Mouse (Mus musculus): ENCODE measurements at regions not wholly inside any gene's neighbourhood (a gene's known extent, or its start where the extent isn't known, plus 50 kb on each side); places are given as distances from the start of the nearest gene placed in this dataset.

GRCm38 (mm10) chr7:125281371-125281770, 163.1 kb upstream of the Kdm8 start:
- DNase-seq, result no peak

DNA sequence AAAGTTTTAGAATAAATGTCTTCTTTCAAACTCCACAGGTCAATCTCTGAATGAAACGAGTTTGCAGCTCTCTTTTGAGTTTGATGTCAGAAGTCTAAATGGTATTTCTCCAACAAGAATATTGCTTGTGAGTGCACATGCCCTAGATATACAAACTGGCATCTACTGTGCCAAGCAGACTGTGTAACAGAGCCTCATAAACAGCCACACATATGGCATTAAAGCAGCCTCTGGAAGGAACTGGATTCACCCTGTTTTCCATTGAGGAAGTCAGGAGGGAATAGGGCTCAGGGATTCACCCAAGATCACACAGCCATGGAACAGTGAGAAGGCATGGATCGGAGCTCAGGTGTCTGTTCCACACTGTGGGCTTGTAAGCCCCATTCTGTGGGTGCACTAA, 149.2 kb upstream of the Kdm8 start:
- DNase-seq, result no peak

DNA sequence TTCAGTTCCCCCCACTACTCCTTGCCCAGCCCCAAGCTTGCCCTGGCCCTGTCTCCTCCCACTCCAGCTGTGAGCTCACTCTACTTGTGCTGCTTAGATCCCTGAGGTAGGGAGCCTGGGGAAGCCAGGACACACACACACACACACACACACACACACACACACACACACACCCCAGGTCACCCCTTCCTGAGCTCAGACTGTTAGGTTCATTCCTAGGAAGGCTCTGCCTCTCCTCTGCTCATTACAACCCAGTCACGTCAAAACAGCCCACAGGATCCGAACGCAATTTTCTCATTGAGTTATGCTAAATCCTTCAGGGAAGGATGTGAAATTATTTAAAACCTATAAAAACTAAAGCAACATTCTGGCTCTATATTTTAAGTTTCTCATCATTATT, 136.0 kb upstream of the Kdm8 start:
- DNase-seq, result no peak

DNA sequence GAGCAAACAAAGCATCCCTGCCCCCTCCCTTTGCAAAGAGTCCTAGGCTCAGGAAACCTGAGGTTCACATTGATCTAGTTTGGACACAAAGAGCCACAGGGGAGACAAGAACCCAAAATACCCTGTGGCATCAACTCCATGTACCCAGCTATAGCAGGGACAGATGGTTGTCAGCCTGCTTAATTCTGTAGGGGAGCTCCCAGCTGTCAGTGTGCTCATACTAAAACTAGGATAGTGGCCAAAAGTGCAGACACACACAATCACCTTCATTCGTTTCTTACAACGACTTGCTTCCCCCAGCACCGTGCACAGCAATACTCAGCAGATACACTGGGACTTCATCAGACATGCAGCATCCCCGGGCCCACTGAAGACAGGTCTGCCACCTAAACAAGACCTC, 133.5 kb upstream of the Kdm8 start:
- DNase-seq, result peak; percentile 32

GRCm38 (mm10) chr7:125313604-125314003, 130.9 kb upstream of the Kdm8 start:
- no peak for DNase-seq

- peak; percentile 3 for DNase-seq
Observed at GRCm38 (mm10) chr7:125334769-125335168, 109.7 kb upstream of the Kdm8 start.

DNA sequence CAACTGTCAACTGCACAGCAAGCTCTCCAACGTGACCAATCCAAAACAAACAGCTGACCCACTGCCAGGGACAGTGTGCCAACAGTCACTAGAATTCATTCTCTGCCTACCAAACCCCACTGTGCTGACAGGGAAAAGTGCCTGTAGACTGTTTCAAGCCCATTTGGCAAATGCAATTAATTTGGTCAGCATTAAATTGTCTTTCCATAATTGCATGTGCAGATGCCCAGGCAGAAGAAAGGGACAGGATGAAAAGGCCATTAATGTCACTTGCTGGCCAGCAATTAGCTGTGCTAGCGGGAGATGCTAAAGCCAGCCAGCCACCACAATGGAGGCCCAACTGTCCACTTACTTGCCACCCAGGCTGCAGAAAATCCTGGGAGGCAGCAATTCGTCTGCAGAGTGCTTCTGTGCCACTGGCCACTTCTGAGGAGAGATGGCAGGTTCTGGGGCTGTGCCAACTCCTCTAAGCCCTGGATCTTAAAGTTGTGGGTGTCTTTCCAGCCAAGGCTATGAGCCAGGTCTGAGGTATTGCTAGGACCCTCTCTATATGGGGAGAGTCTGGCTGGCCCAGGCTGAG, 108.8 kb upstream of the Kdm8 start:
- DNase-seq, result peak; percentile 61

DNA sequence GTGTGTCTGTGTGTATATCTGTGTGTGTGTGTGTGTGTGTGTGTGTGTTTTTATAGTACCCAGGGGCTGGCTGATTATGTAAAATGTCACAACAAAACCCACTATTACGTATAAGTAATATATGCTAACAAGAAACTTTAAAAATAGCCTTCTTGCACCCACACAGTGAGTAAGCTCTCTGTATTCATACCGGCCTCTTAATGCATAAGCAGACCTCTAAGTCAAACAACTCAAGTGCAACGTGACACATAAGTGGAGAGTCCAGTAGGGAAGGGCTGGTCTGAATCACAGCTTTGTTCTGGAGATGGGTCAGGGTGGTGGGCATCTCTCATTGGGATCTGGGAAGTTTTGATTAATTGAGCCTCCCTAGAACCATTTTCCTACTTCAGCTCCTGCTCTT, 107.7 kb upstream of the Kdm8 start:
- no peak for DNase-seq

DNA sequence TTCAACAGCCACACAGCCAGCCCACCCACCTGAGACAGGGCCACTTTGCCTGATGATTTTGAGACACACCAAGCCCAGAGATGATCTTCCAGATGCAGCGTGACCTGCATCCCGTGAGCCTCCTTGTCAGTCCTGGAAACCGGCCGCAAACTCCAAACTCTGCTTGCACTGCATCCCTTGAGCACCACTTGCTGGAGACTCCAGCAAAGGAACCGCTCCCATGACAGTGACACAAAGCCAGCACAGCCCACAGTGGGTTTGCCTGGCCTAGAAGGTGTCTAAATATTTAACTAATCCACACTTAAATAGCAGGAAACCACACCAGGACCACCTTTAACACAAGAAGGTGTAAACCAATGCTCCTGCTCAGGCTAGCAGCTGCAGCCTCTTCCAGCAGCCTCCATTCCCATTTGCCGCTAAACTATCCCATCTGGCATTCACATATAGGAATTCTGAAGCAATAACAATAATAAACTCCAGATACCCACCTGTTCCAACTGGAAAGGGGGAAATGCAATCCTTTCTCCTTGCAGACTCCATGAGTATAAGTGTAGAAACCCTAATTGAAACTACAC, 106.2 kb upstream of the Kdm8 start:
- DNase-seq, result no peak

- no peak for DNase-seq
Observed at GRCm38 (mm10) chr7:125340326-125340905, 104.1 kb upstream of the Kdm8 start.

DNA sequence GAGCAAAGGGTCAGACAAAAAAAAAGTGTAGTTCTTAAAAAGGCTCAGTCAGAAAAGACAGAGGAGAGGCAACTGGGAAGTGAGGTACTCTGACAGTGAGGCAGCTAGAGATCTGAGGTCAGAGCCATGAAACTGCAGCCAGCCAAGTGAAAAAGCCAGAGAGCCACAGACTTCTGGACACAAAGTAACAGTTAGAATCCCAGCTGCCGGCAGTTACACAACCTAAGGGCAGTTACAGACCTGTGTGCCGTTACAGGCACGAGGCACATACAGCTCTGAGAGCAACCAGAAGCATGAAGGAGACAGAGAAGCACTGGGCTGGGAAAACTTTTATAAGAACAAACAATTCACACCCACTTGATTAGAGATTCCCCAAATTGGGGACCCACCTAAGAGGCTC, 94.9 kb upstream of the Kdm8 start:
- DNase-seq, result no peak

- DNase-seq, result no peak
Observed at GRCm38 (mm10) chr7:125354211-125354610, 90.3 kb upstream of the Kdm8 start.

DNA sequence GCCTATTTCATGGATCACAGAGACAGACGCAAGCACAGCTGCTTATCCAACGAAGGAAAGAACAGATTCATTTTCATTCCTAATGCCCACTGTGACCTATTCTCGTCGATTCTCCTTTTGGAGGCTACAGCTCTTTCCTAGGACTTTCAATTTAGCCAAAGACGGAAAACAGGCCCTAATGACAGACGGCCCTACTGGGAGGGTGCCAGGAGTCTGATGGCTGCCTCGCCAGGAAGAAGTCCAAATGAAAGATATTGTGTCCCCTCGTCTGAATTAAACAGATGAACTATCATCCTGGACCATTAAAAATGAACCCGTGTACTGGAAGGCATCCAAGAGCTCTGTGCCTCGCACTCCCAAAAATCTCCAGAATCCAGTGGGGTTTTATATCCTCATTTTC, 89.5 kb upstream of the Kdm8 start:
- no peak for DNase-seq

- DNase-seq, result no peak
Observed at GRCm38 (mm10) chr7:125358016-125358415, 86.5 kb upstream of the Kdm8 start.

- DNase-seq, result no peak
Observed at GRCm38 (mm10) chr7:125383021-125383420, 61.5 kb upstream of the Kdm8 start.

DNA sequence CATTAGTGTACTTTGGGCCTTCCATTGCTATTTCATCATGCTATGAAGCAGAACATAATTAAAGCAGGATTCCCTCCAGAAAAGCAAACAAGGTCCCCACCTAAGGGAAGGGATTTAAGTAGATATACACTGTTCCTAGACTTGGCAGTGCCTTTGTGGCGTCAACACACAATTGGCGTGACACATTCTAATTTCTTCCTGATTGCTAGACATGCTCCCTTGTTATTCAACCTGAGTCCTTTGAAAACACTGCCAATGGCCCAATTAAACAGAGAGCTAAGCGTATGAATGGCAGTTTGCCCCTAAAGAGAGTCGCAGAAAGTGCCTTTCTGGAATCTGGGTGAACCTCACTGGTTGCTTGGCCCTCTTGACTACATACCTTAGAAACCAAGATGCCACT, 60.3 kb upstream of the Kdm8 start:
- no peak for DNase-seq

GRCm38 (mm10) chr7:125392536-125392935, 51.9 kb upstream of the Kdm8 start:
- peak; percentile 8 for DNase-seq

DNA sequence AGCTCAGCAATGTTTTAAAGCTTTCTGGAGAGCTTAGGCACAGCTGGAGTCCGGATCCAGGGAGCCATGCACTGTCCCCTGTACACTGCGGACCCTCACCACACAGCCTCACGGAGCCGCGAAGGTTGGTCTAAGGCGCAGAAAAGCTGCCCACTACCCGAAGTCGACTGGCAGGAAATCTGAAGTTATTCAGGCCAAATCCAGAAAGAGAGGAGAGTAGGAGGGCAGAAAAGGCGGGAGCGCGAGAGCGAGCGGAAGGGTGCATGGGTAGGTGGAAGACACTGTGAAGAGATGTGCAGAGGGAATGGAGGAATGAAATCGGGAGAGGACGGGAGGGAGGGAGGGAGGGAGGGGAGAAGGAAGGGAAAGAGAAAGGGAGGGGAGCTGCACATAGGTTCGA, 51.2 kb upstream of the Kdm8 start:
- no peak for DNase-seq

DNA sequence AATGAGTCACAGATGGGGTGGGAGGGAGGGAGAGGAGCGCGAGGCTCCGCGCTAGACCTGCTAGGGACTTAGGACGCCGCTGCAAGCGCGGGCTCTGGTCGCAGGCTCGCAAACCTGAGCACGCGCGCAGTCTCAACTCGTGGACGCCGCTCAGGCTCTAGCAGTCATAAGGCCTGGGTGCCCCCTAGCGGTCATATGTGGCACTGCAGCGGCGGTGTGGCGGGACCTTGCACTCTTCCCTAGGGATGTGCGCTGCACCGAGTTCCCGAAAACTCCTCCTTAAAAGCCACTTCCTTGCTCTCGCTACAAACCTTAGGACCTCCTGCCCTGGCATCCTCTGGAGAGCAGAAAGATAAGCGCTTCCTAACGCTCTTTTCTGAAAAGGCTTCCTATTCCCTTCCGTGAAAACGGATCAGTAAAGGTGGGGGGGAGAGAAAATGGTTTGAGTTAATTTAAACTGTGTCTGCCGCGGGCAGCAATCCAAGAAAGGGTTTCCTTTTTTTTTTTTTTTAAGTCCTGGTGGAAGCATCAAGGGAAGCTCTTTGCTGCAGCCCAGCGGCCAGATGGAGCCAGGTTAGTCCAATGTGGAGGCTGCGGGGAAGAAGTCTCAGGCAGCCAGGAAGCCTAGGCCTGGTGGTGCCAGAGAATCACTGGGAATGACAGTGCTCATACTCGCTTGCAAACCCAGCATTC, 50.7 kb upstream of the Kdm8 start:
- peak; percentile 95 for DNase-seq

Measured in cerebellum, adult 9-10 months (tissue).